Mouse (Mus musculus) forebrain, embryonic 16.5 days (tissue): Measurements from ENCODE around the gene Prss56. TPM values are rescaled to one million over a fixed set of nuclear protein-coding genes. Genes with fewer than 3 reads are reported as not detected.

Experiments
- ATAC-seq: fragments of 200-750 bp; cut with Nextera tagmentation; 2 replicates; pipeline ENCODE4 v1.8.0; 2017; ENCODE audit warnings: mild to moderate bottlenecking, moderate library complexity
- H3K27ac ChIP-seq: fragments of 300-500 bp; sonication (generic); 2 replicates; pipeline ENCODE4 v1.5.1; 2014; ENCODE audit warnings: low read length, control low read depth
- H3K27me3 ChIP-seq: fragments of 300-500 bp; sonication (generic); replicated peaks from 2 replicates; pipeline ENCODE4 v1.6.1; 2014; ENCODE audit warnings: low read length; ENCODE audit not compliant: control insufficient read depth, insufficient read depth
- H3K36me3 ChIP-seq: fragments of 300-500 bp; sonication (generic); 2 replicates; pipeline ENCODE4 v1.6.1; 2014; ENCODE audit not compliant: control insufficient read depth, insufficient read depth
- H3K4me1 ChIP-seq: fragments of 300-500 bp; sonication (generic); replicated peaks from 2 replicates; pipeline ENCODE4 v1.6.1; 2014; ENCODE audit warnings: low read length; ENCODE audit not compliant: control insufficient read depth, insufficient read depth
- H3K4me2 ChIP-seq: fragments of 300-500 bp; sonication (generic); 2 replicates; pipeline ENCODE4 v1.6.1; 2014; ENCODE audit warnings: mild to moderate bottlenecking, low read length, control low read depth
- H3K4me3 ChIP-seq: fragments of 300-500 bp; sonication (generic); replicated peaks from 2 replicates; pipeline ENCODE4 v1.5.1; 2014; ENCODE audit warnings: mild to moderate bottlenecking, low read length, control low read depth
- H3K9ac ChIP-seq: fragments of 300-500 bp; sonication (generic); replicated peaks from 2 replicates; pipeline ENCODE4 v1.6.1; 2014; ENCODE audit warnings: low read depth, low read length, control low read depth
- H3K9me3 ChIP-seq: fragments of 300-500 bp; sonication (generic); 2 replicates; pipeline ENCODE4 v1.6.1; 2016; ENCODE audit warnings: low read length; ENCODE audit not compliant: control insufficient read depth
- WGBS: fragments of 180-500 bp; shearing (Covaris S2); extraction: QIAGEN DNeasy Blood & Tissue Kit; methylation state at CpG from one replicate; pipeline ENCODE4 v1.1.7; 2014; 5-methylcytosine and 5-hydroxymethylcytosine counted together
- polyA plus RNA-seq: library from polyadenylated mRNA; unstranded; fragments of >200 nt; fragmentation: Nextera tagmentation; extraction: Ambion mirVana; gene quantifications from 2 replicates; pipeline ENCODE4 v1.2.1, GENCODE M21; 2015

Gene Prss56
- polyA plus RNA-seq, 1 experiment from 2014 or later = 3.1 TPM

GRCm38 (mm10) chr1:87213735-87214704 lies 30.9 kb downstream of the Prss56 start, which contains the start of gene Eif4e2:
Eif4e2 (plus strand) TSS chr1:87213914.
- peak; percentile 98 for ATAC-seq
- no peaks in the 10 kb centered on the region for H3K27me3 ChIP-seq
- H3K9me3 ChIP-seq = no peaks in the 10 kb centered on the region
- peak within 1 kb of the TSS; percentile 85 for H3K4me3 ChIP-seq
- peak within 1 kb of the TSS; percentile 96 for H3K27ac ChIP-seq
- no peaks in the 10 kb centered on the region for H3K36me3 ChIP-seq
- H3K4me2 ChIP-seq = peak within 1 kb of the TSS; percentile 56
- WGBS = under 1% methylated on average over 89 of the region's 99 CpGs
- H3K4me1 ChIP-seq = peaks cover 35% of the 10 kb centered on the region
- H3K9ac ChIP-seq = peak within 1 kb of the TSS; percentile 92

GRCm38 (mm10) chr1:87214748-87215147 lies 31.6 kb downstream of the Prss56 start:
- H3K4me2 ChIP-seq = peak overlapping the region; percentile 56
- H3K36me3 ChIP-seq = peaks cover 4% of the 10 kb centered on the region
- H3K4me1 ChIP-seq = peaks cover 35% of the 10 kb centered on the region
- no peaks in the 10 kb centered on the region for H3K9me3 ChIP-seq
- peak overlapping the region; percentile 96 for H3K27ac ChIP-seq
- H3K9ac ChIP-seq = peak overlapping the region; percentile 92
- peak overlapping the region; percentile 85 for H3K4me3 ChIP-seq
- no peaks in the 10 kb centered on the region for H3K27me3 ChIP-seq
- no peak for ATAC-seq
- WGBS = 28% methylated on average over 4 of the region's 4 CpGs

- Histone ChIP-seq H3K27ac (no peak overlapping the region), H3K4me2 (no peak overlapping the region), H3K36me3 (peaks cover 32% of the 10 kb centered on the region), H3K9ac (no peak overlapping the region), H3K9me3 (no peaks in the 10 kb centered on the region), H3K27me3 (no peaks in the 10 kb centered on the region), H3K4me1 (peaks cover 34% of the 10 kb centered on the region), H3K4me3 (no peak overlapping the region)
- 66% methylated on average over 3 of the region's 3 CpGs for WGBS
- ATAC-seq = no peak
These were observed 34.8 kb downstream of the Prss56 start for GRCm38 (mm10) chr1:87217938-87218337.

- Histone ChIP-seq H3K27ac (no peak overlapping the region), H3K4me2 (no peak overlapping the region), H3K4me1 (no peaks in the 10 kb centered on the region), H3K4me3 (no peak overlapping the region), H3K9me3 (no peaks in the 10 kb centered on the region), H3K27me3 (no peaks in the 10 kb centered on the region), H3K36me3 (peaks cover 72% of the 10 kb centered on the region), H3K9ac (no peak overlapping the region)
- WGBS = 95% methylated on average over 8 of the region's 8 CpGs
- no peak for ATAC-seq
These were observed 42.6 kb downstream of the Prss56 start for GRCm38 (mm10) chr1:87225739-87226138.

GRCm38 (mm10) chr1:87226409-87227159 lies 43.5 kb downstream of the Prss56 start:
- H3K4me2 ChIP-seq = no peak overlapping the region
- no peak overlapping the region for H3K27ac ChIP-seq
- H3K4me1 ChIP-seq = no peaks in the 10 kb centered on the region
- H3K9ac ChIP-seq = no peak overlapping the region
- H3K9me3 ChIP-seq = no peaks in the 10 kb centered on the region
- no peak overlapping the region for H3K4me3 ChIP-seq
- no peak for ATAC-seq
- no peaks in the 10 kb centered on the region for H3K27me3 ChIP-seq
- peaks cover 65% of the 10 kb centered on the region for H3K36me3 ChIP-seq
- WGBS = 100% methylated on average over 1 of the region's 1 CpGs

- no peaks in the 10 kb centered on the region for H3K9me3 ChIP-seq
- no peak overlapping the region for H3K9ac ChIP-seq
- H3K4me1 ChIP-seq = no peaks in the 10 kb centered on the region
- no peak overlapping the region for H3K27ac ChIP-seq
- ATAC-seq = no peak
- no peak overlapping the region for H3K4me3 ChIP-seq
- H3K27me3 ChIP-seq = no peaks in the 10 kb centered on the region
- WGBS = 65% methylated on average over 3 of the region's 3 CpGs
- no peak overlapping the region for H3K4me2 ChIP-seq
- H3K36me3 ChIP-seq = peaks cover 60% of the 10 kb centered on the region
These were observed 44.0 kb downstream of the Prss56 start for GRCm38 (mm10) chr1:87227160-87227550.

GRCm38 (mm10) chr1:87230606-87231005 lies 47.5 kb downstream of the Prss56 start:
- H3K4me1 ChIP-seq = no peaks in the 10 kb centered on the region
- peaks cover 43% of the 10 kb centered on the region for H3K36me3 ChIP-seq
- WGBS = 58% methylated on average over 5 of the region's 5 CpGs
- no peaks in the 10 kb centered on the region for H3K27me3 ChIP-seq
- ATAC-seq = no peak
- H3K4me3 ChIP-seq = no peak overlapping the region
- no peak overlapping the region for H3K4me2 ChIP-seq
- H3K27ac ChIP-seq = no peak overlapping the region
- no peak overlapping the region for H3K9ac ChIP-seq
- no peaks in the 10 kb centered on the region for H3K9me3 ChIP-seq

GRCm38 (mm10) chr1:87232197-87232596 lies 49.1 kb downstream of the Prss56 start:
- Histone ChIP-seq H3K9ac (no peak overlapping the region), H3K9me3 (no peaks in the 10 kb centered on the region), H3K36me3 (peaks cover 30% of the 10 kb centered on the region), H3K4me3 (no peak overlapping the region), H3K27ac (no peak overlapping the region), H3K4me1 (no peaks in the 10 kb centered on the region), H3K27me3 (no peaks in the 10 kb centered on the region), H3K4me2 (no peak overlapping the region)
- 78% methylated on average over 7 of the region's 7 CpGs for WGBS
- no peak for ATAC-seq
